33 mouse cellular contexts compared by ENCODE assay signal in genomic region chr17:31007357-31007756, GRCm38 (mm10). TPM values are rescaled to one million over a fixed set of nuclear protein-coding genes. Genes with fewer than 3 reads are reported as not detected.
"Had no signal": no experiment of that assay in that cellular context is flagged by ENCODE, and none has a peak within 500 bp of the region (broad histone marks: within the 10 kb centered on the region; RNA-seq: fewer than 3 reads in every experiment).

No protein-coding gene starts in this region.

- H3K9me3 ChIP-seq: embryonic facial prominence, embryonic 10.5 days; embryonic facial prominence, embryonic 12.5 days; embryonic facial prominence, embryonic 13.5 days; embryonic facial prominence, embryonic 15.5 days; forebrain, embryonic 10.5 days; forebrain, embryonic 12.5 days; forebrain, embryonic 13.5 days; forebrain, embryonic 15.5 days had no signal

- H3K4me1 ChIP-seq: embryonic facial prominence, embryonic 12.5 days; embryonic facial prominence, embryonic 15.5 days; forebrain, embryonic 12.5 days; forebrain, embryonic 13.5 days; forebrain, embryonic 15.5 days had no signal

- H3K36me3 ChIP-seq: embryonic facial prominence, embryonic 10.5 days; embryonic facial prominence, embryonic 12.5 days; embryonic facial prominence, embryonic 13.5 days; embryonic facial prominence, embryonic 15.5 days; forebrain, embryonic 10.5 days; forebrain, embryonic 12.5 days; forebrain, embryonic 15.5 days had no signal

- H3K27me3 ChIP-seq: embryonic facial prominence, embryonic 12.5 days; embryonic facial prominence, embryonic 13.5 days; embryonic facial prominence, embryonic 15.5 days; forebrain, embryonic 13.5 days; forebrain, embryonic 15.5 days had no signal

- H3K27ac ChIP-seq: embryonic facial prominence, embryonic 10.5 days; embryonic facial prominence, embryonic 12.5 days; embryonic facial prominence, embryonic 13.5 days; embryonic facial prominence, embryonic 15.5 days; forebrain, embryonic 10.5 days; forebrain, embryonic 12.5 days; forebrain, embryonic 13.5 days; forebrain, embryonic 15.5 days; gastrocnemius, adult 2 months had no signal

- DNase-seq: cerebellum, adult 18-20 months; cerebellum, adult 2 months; cerebellum, adult 8-10 months; cerebellum, adult 9-10 months; cerebellum, adult 9-11 months; cerebellum, postnatal 10 days; cerebellum, postnatal 14 days; cerebellum, postnatal 25 days; cerebellum, postnatal 36 days; embryo, embryonic 11 days; forebrain, postnatal 0 days; gastrocnemius, adult 2 months; gastrocnemius, postnatal 10 days; gastrocnemius, postnatal 14 days; gastrocnemius, postnatal 25 days; gastrocnemius, postnatal 36 days; heart, adult 11 months had no signal

- H3K9ac ChIP-seq: embryonic facial prominence, embryonic 12.5 days; embryonic facial prominence, embryonic 13.5 days; embryonic facial prominence, embryonic 15.5 days; forebrain, embryonic 12.5 days; forebrain, embryonic 13.5 days; forebrain, embryonic 15.5 days; forebrain, postnatal 0 days had no signal

- H3K4me3 ChIP-seq: embryonic facial prominence, embryonic 10.5 days; embryonic facial prominence, embryonic 12.5 days; embryonic facial prominence, embryonic 13.5 days; embryonic facial prominence, embryonic 15.5 days; erythroblast, embryonic 14.5 days; forebrain, embryonic 10.5 days; forebrain, embryonic 12.5 days; forebrain, embryonic 13.5 days; forebrain, embryonic 15.5 days; gastrocnemius, adult 2 months had no signal

- H3K4me2 ChIP-seq: embryonic facial prominence, embryonic 12.5 days; embryonic facial prominence, embryonic 13.5 days; embryonic facial prominence, embryonic 15.5 days; forebrain, embryonic 12.5 days; forebrain, embryonic 13.5 days; forebrain, embryonic 15.5 days had no signal

- ATAC-seq: forebrain, embryonic 13.5 days; forebrain, embryonic 14.5 days; forebrain, embryonic 15.5 days; forebrain, embryonic 16.5 days; forebrain, postnatal 0 days had no signal

RNA-seq across cellular contexts. Expression of gene Umodl1, which starts 52.9 kb away (rescaled TPM):
- total RNA-seq: common myeloid progenitor, adult 5-6 weeks; gastrocnemius, adult 18-20 months; gastrocnemius, adult 2 months; gastrocnemius, adult 8-10 months; gastrocnemius, postnatal 25 days; gastrocnemius, postnatal 36 days; granulocyte monocyte progenitor cell, adult 5-6 weeks had no signal
- polyA plus RNA-seq: forebrain, embryonic 10.5 days; forebrain, embryonic 12.5 days; forebrain, embryonic 13.5 days; forebrain, embryonic 15.5 days; gonadal fat pad, adult 2 months had no signal
